Mouse (Mus musculus) layer of hippocampus, adult 9-11 months (tissue): ENCODE results near the gene Ifna2.

Experiments used
- DNase-seq: peaks from one replicate; pipeline ENCODE4 v3.0.0; 2022

Gene Ifna2

DNA sequence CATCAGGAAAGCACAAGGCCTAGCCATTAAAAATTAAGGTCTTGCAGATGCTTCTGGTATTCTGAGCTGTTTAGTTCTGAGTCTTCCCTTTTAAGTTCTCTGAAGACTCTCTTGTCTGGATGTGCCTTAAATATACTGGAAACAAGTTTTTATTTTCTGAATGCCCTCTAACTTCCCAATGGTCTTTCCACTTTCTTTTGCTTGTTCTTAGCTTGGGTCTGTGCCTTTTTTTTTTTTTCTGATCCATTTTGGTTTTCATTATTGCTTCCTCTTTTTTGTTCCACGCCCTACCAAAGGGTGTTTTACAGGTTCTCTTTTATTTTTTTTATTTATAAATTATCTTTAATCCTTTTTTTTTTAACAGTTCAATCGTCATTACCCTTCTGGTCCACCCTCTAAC is 39.4 kb downstream of the Ifna2 start, which contains the start of gene Ifna13:
Gene Ifna13, minus strand, starts transcription at position 101 of the 400 bp plus-strand sequence.
- DNase-seq, result no peak

DNA sequence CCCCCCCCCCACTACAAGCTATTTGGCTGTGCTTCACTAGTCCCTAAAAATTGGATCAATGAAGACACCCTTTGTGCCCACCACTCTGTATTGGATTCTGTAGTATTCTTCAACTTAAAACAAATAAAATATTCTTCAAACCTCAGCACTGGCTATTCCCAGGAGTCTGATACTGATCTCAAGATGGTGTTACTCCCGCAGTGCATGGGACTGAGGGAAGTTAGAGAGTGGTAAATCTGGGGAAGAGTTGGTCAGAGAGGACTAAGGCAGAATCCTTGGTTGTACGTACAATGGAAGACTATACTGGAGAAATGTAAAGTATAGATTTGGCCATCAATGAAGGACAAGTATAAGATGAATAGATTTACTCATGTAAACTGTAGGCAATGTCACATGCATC is 41.2 kb downstream of the Ifna2 start:
- DNase-seq, result no peak

DNA sequence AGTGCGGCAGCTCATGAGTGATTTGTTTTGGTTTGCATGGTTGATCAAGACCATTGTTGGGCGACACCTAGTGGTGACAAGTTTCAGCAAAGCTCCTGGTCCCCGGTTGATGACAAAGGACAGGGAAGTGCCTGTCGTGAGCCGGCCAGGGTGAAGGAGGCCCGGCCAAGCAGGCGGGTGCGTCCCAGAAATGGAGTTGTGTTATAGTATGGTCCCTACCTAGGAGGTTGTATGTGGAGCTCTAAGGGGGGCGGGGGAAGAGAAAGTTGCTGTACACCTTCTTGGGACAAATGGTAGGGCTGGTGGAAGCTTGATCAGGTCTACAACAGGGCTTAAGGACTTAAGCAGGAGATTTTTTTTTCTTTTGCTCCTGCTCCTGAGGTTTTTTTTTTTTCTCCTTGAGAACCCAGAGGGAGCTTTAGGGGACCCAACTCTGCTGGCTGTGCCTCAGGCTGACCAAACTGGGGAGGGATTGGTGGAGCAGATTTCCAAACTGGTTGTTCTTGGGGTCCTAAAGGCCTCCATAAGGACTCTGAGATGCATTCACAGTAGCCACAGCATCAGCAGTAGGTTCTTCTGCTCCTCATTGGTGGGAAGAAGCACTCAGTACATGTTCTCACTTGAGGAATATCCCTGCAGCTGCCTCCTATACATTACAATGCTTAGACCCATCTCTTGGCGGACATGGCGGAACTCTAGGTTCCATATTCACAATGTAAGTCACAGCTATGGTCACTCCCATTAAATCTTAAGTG is 42.5 kb downstream of the Ifna2 start:
- peak; percentile 80 for DNase-seq

DNA sequence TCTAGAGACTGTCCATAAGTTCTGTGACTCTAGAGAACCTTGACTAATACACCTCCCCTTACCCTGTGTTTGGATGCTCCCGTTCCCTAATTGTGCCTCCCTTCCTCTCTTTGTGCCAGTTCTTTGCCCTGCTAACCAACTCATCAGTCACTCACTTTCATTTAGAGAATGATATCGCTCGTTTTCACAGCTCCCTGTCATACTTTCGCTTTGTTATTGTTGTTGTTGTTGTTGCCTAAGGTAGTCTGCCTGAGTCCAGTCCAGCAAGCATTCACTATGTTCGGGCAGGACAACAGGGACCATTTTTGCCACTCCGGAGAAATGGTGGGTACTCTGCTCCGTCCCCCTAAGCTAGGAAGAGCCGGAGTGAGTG is 43.0 kb downstream of the Ifna2 start:
- no peak for DNase-seq

DNA sequence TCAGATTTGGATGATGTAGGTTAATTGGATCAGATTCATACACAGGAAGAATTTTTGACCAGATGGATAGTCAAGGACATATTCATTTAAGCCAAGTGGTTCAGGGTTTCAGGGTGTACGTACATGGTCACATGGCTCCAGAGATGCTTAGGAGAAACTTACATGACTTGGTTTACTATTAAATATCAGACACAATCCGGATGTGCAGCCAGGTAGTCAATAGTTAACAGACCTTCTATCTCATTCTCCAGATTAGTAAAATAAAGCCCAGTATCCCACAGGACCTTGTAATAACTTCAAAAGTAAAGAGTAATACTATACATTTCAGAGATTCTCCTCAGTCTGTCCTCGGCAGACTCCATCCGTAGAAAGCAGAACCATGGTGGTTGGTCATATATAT is 49.4 kb downstream of the Ifna2 start, which contains the start of gene C87499:
Gene C87499, minus strand, starts transcription at position 101 of the 400 bp plus-strand sequence.
- DNase-seq, result no peak
